Mouse (Mus musculus): ENCODE results near the gene Gm9999.
A peak's percentile ranks its signal among the peaks of the same experiment; 100 is the strongest.
"Not testable (repeated sequence)": the region's sequence is repeated elsewhere in the genome, so short reads cannot be mapped to it uniquely, and the experiment has no call there.

Gene Gm9999

DNA sequence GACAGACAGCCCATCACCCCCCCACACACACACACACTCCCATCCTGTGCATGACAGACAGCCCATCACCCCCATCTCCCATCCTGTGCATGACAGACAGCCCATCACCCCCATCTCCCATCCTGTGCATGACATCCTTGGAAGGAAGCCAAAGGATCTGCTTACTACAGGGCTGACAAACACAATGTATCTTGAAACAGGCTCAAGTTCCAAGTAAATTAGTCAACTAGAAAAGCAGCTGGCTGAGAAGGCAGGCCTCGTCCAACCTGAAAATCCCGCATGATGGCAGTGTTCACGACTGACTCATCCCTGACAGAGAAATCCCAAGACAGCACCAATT is 17.2 kb downstream of the Gm9999 start:
- DNase-seq = peak; percentile 43

DNA sequence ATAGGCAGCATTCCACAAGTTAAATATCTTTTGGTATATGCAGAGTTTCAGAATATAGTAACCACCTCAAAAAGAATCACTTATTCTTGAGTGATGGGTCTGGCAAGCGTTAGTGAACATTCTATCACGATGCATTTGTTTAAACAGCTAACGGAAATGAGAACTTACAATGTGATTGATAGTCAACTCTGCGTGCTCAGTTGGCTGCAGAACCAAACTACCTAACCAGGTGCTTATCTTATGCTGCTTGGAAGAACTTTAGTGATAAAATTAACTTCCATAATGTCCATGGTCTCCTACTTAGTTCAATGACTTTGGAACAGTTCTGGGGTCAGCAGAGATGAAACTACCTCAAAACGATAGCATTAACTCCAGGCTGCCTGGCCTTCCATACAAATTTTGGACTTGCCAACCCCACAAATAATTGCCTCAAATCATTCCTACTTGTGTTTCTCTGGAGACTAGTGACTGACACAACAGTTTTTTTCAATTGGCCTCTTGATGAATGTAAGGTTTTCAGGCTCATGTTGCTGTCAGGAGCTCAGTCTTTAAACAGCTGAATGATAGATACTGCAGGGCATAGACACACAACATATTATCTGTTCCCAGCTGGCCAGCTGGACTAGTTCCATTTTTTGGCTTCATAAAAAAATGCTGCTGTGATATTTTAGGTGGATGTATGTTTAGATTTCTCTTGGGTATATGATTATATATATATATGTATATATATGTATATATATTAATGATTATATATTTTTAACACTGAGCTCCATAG is 17.9 kb downstream of the Gm9999 start:
- DNase-seq = no peak

DNA sequence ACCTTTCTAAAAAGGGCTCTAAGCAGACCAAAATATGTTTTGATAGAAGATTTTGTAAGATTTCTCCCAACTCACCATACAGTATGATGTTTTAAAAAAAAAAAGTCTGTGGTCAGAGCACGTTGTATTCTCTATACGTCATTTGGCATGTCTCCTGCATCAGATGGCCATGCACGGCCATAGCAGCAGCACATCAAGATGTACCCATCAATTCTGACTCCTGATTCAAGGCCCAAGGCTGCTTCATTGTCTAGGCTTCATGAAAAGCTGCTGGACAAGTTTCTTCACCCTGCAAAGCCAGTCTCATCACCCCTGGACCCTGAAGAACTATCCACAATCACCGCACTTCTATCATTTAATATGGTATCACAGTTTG is 18.5 kb downstream of the Gm9999 start:
- no peak for DNase-seq

DNA sequence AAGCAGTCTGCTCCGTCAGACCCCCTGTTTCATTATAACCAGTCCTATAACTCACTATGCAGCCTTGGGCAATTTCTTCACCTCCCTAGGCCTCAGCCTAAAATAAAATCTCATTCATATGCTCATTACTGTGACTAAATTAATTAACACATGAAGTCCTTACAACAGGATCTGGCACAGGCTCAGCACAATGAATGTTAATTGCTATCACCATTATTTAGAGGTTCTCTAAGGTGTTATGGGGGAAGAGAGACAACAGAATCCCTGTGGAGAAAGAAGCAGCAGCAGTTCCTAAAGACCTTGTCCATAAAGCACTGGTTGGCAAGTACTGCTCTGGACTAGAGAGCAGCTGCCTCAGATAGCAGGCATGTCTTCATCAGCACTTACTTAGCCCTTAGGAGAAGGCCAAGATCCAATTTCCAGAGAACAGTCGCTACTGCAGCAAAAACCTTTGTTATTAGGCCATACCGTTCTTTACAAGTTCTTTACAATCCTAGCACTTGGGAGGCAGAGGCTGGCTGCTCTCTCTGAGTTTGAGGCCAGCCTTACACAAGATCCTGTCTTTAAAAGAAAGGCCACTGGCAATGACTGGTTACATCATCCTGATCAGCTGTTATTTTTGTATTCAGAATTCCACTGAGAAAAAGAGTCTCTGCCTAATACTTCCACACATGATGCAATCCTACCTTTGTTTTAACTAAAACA is 20.2 kb downstream of the Gm9999 start:
- DNase-seq = no peak

DNA sequence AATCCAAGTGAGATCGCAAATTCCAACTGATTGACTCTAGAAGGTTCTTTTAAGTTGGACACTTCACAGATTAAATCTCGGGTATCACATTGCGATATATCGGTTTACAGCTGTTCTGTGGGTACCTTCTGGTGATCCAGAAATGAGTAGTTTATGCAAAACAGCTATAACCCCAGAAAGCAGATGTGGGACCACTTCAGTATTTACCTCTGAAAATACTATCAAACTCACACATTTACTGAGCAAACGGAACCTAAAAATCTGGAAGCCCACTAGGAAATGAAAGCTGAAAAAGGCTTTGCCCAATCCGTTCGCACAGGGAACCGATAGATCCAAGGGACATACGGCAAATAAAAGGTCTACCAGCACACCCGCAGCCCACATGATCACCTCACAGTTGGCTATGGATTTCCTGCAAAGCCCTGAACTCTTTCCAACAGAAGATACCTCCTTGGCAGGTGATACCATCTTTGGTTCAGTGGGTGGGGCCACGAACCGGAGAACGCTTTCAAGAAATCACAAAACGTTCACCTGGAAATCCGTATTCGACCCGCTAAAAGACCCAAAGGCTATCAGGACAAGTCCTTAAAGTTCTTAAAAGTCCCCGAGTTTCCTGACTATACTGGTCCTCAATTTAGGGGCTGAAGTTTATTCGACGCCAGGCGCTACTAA is 23.9 kb downstream of the Gm9999 start:
- DNase-seq = no peak

DNA sequence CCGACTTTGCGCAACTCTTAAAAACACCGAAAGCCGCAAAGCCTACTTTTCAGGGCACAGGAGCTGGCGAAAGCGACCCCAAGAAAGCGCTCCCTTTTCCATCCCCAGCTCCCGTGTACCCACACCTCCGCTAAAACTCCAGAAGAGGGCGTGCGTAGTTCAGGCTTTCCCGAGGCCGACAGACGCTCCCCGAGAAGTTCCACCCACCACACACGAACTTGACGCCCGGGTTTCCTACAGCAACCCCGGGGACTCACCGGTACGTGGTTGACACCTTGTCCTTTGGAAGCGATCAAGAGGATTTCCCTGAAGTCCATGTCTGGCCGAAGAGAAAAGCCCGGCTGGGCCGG is 24.4 kb downstream of the Gm9999 start:
- DNase-seq = no peak

DNA sequence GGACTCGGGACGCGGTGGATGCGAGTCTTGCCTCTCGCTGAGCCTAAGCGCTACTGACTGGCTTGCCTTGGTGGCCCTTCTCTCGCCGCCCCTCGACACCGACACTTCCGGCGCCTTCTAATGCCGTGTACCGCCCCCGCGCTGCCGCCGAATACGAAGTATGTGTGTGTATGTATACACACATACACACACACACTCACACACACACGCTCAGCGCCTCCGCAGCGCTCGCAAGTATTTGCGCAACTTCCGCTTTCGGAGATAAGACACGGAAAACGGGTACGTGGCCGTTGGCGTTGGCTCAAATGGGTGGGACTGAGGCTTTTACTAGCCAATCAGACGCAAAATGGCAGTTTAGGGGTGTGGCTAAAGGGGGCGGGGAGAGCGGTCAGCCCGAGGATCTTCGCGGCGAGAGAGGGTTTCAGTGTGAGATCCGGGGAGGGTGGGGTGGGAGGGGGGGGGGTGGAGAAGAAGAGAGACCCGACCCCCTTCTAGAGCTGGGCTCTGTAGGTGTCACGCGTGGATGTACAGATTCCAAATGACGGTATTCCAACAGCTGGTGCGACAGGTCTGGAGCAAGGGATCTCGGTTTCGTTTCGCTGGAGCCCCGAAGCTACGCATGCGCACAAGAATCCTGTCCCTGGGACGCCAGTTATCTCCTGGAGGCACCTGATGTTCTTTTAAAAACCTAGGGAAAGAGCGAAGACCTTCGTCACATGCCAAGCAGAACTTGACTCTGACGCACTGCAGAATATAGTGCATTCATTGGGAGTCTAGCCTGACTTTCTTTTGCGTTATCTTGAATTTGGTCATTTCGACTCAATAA is 25.0 kb downstream of the Gm9999 start, which contains the start of gene Spty2d1:
Gene Spty2d1, minus strand, starts transcription at position 244 of the 826 bp plus-strand sequence.
- peak; percentile 99 for DNase-seq

DNA sequence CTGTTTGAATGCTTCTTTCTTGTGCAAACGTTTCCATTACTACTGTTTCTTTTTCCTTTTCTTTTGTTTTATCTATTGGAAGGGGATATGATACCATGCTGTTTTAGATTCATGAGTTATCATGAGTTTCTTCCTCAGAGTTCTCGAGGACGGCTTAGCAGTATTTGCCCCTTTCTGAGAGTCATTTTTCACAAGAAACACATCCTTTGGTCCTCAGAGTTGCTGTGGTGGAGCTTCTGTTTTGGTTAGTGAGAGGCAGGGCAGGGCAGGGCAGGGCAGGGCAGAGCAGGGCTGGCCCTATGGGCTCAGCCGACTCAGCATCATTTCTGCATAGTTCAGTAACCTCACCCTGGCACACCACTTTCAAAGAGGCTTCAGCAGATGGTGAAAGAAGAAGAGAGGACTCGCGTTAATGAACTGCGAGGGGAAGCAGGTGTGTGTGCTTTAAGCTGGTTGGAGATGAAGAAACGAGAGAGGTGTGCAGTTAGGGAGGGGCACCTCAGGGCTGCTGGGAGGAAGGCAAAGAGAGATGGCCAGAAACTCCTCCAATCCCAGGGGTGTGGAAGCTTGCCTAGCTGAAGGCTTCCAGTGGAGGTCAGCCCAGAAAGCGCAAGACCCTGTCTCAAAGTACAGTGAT is 29.9 kb downstream of the Gm9999 start:
- DNase-seq = no peak

DNA sequence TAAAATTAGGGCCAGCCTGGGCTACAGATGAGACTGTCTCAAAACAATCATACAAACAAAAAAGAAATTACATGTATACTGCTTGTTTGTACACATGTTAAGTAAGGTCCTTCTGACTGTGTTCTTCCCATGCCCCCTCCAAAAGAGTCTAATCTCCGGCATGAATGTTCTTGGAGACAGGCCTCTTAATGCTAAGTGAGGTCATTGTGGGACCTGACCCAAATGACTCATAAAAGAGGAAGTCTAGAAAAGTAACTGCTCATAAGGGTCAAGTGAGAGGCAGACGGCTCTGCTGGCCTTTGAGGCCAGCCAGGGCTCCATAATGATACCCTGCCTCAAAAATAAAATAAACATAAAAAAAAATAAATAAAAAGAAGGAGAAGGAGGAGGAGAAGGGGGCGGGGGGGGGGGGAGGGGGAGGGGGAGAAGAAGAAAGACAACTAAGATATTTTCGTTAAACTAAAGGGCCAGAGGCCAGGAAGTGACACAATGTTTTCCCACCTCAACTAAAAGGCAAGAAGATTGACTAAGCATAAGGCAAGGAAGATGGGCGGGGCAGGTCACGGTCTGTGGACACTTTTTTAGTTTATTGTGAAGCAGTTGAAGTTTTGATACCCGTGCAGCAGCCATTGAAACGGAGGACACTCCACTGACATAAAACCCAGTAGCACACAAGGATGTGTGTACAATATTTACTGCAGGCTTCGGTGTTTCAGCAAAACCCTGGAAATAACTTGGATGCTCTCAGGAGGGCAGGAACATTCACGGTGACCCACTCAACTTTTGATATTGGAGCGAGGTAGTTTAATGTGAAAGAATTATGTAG is 31.4 kb downstream of the Gm9999 start:
- DNase-seq = no peak

DNA sequence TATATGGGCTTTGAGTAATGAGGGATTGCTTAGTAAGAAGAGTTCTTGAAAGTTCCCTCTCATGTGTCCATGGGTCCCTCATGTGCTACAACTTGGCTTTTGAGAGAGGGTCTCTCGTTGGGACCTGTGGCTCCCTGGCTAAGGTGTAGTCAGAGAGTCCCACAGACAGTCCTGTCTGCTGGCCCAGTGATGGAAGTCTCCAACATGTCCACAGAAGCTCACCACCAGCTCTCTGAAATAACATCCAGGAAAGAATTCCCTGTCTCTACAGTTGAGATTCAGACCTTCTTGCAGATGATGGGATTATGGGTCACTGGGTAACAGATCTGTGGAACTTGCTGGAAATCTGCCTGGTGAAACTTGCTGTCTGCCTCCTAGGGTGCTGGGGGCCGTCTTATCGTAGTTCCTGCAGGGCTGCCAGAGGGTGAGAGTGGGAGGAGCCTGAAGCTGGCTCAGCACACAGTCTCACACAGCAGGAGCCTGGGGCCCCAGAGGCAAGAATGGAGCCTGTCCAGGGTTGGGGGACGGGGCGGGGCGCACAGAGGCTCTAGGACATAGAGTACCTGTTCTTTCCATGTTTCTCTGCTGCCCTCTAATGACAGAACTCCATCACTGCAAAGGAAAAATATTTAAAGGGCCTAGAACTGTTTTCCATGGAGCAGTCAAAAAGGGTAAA is 32.1 kb downstream of the Gm9999 start:
- peak; percentile 90 for DNase-seq

DNA sequence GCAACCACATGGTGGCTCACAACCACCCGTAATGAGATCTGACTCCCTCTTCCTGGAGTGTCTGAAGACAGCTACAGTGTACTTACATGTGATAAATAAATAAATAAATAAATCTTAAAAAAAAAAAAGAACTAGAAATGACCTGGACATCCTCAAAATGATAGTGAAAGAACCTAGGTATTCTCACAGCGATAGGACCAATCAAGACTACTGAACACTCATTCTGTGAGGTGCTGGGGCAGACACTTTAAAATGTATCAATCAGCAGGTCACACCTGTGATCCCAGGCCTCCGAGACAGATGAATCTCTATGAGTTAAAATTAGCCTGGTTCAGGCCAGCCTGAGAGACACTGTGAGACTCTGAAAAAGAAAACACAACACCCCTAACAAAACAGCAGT is 33.2 kb downstream of the Gm9999 start:
- DNase-seq = no peak

DNA sequence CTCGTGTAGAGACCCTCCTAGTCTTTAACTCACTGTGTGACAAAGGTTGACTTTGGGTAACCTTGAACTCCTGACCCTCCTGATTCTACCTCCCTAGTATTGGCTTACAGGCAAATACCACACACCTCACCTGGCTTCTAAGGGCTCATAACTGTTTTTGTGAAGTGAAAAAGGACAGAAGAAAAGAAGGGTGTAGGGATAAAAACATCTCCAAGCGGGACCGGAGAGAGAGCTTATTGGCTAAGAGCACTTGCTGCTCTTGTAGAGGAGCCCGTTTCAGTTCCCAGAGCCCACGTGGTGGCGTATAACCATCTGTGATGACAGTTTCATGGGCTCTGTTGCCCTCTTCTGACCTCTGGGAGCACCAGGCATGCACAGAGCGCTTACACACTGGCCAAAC is 33.8 kb downstream of the Gm9999 start:
- no peak for DNase-seq

DNA sequence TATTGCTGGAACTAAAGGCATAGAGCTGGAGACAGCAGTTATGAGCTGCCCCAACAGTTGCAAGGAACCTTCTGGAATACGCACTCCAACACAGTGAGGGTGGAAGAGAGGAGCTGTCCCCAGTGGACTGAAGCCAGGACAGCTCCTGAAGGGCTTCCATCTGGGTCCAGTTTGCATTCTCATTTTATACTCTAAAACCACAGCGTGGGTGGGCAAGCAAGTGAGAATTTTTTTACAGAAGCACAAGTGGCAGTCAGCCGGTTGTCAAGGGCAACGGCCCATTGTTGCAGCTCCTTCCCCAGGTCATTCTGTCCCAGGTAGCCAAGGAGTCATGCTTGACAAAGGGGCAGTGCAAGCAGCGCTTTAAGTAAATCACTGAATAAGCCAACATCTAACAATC is 36.3 kb downstream of the Gm9999 start:
- DNase-seq = peak; percentile 34

DNA sequence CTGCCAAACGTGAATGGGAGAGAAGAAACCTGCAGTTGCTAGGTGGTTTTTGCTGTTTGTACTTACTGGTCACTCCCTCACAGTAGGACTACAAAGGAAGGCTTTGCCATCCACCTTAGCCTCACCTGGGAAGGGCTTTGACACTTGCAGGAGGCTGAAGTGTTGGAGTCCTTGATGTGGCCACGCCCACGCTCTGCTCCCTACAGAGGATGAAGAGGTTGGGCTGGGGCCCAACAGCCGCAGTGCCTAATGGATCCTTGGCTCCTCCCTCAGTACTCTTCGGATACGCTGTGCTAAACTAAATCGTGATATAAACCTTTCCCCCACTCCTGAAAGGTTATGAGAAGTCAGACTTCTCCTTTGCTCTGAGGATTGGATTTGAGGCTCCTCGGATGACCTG is 37.6 kb downstream of the Gm9999 start:
- no peak for DNase-seq

DNA sequence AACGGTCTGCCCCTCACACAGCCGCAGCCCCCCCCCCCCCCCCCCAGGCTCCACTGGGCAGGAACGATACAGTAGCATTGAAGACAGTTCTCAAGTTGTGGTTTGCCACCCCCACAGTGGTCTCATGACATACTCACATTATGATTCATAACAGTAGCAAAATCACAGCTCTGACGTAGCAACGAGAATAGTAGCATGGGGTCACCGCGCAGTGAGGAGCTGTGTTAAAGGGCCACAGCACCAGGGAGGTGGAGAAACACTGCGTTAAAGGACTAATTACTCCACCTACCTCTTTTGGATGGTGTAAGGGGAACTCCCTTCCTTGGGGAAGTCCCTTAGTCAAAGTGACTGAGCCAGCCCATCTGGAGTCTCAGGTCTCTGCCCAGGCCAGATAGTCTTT is 39.1 kb downstream of the Gm9999 start:
- no peak for DNase-seq

DNA sequence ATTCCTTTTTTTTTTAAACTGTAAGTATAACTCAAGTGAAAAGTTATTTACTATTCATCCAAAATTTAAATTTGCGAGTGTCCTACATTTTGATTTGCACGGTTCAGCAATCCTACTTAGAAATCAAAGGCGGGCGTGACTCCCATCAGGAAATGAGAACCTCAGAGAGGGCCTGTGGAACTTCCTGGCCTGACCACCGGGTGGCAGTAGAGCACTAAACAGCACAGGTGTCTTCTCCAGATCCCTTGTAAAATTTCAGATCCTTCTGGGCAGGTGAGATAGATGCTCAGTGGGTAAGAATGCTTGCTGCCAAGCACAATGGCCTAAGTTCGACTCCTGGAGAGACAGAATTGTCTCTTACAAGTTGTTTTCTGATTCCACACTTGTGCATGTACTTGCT is 40.1 kb downstream of the Gm9999 start:
- peak; percentile 70 for DNase-seq

DNA sequence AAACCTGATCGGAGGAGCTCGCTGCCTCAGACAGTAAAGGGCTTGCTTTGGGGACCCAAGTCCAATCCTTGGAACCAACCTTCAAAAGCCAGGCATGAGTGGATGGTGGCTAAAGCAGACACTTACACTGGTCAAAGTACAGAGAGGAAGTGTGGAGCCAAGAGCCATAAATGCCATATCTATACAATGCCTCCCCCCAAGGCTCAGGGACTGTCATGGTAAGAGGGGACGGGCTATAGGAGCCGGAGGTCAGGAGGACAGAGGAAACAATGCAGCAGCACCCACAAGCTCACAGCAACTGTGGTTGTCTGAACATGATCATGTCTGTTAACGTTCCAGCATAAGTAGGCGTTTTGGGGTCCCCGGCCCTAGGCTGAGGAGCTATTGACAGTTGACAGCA is 41.1 kb downstream of the Gm9999 start:
- no peak for DNase-seq

DNA sequence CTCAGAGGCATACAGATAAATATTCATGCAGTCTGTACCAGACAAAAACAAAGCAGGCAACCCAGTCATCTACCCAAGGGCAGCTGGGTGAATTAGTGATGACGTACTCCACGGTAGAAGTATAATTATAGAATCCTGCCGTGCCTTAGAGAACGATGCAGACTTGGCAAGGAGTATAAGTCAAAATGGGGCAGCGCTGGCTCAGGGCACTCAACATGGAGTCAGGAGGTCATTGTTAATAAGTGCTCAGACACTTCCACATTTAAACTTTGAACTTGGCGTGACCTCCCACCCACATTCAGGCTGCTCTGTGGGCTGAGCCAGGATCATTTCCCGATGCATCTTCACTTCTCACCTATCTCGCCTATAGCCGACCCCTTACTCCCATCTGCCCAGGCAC is 42.0 kb downstream of the Gm9999 start:
- DNase-seq = no peak

DNA sequence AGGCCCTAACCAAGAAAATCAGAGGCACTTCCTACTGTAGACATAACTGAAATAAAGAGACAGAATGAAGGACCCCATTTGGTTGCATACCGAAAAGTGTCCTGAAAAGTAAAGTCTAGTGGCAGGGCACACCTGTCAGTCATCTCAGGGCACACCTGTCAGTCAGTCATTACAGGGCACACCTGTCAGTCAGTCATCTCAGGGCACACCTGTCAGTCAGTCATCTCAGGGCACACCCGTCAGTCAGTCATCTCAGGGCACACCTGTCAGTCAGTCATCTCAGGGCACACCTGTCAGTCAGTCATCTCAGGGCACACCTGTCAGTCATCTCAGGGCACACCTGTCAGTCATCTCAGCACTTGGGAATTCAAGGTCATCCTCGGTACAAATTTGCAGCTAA is 43.5 kb downstream of the Gm9999 start:
- not testable (repeated sequence) for DNase-seq

DNA sequence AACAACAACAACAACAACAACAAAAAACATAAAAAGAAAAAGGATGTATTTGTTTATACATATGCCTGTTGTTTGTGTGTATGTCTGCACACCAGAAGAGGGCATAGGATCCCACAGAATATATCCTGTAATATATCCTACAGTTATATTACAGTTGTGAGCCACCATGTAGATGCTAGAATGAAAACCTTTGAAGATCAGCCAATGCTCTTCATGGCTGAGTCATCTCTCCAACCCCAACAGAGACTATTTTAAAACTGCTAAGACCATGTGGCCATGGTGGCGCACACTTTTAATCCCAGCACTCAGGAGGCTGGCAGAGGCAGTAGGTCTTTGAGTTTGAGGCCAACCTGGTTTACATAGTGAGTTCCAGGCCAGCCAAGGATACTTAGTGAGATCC is 44.1 kb downstream of the Gm9999 start:
- DNase-seq = no peak

DNA sequence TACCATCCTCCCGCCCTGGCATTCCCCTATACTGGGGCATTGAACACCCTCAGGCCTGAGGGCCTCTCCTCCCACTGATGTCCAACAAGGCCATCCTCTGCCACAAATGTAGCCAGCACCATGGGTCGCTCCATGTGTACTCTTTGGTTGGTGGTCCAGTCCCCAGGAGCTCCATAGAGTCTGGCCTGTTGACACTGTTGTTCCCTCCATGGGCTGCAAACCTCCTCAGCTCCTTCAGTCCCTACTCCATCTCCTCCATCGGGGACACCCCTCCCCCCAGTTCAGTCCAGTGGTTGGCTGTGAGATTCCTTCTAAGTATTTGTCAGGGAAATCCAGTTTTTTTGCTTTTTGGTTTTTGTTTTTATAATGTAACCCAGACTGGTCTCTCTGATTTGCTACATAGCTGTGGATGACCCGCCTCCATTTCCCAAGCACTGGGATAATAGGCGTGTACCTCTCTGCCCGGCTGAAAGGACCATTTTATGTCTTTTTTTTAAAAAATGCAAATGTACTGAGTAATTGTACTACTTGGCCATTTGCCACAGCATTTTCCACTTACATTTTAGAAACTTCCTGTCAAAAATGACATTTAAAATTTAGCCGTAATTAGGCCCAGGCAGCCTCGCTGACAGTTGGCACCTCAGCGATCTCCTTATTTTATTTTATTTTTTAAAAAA is 47.3 kb downstream of the Gm9999 start:
- no peak for DNase-seq

Data from layer of hippocampus, adult 9-11 months (tissue).